In the genomic region with DNA sequence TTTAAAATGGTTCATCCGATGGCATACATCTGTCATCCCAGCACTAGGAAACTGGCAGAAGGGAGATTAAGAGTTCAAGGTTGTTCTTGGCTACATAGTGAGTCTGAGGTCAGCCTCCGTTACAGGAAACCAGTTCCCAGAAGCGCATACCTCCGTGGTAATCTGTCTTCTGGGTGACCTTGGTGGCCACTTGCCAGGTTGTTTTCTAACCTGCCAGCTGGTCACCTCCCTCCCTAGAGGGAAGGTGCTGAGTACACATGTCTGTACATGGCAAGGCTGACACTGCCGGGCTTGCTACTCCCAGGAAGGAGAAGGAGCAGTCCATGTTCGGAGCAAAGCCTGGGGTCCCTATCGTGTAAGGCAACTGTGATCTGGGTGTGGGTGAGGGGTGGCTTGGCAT, we compare ENCODE assay signal across 10 mouse cellular contexts. TPM values are rescaled to one million over a fixed set of nuclear protein-coding genes. Genes with fewer than 3 reads are reported as not detected.
DNase-seq lines count a peak whose midpoint lies in the region; ATAC-seq lines count a peak whose summit lies in the region.
"Had no signal": no experiment of that assay in that cellular context is flagged by ENCODE, and none has a peak within 500 bp of the region (broad histone marks: within the 10 kb centered on the region; RNA-seq: fewer than 3 reads in every experiment).

No protein-coding gene starts in this region.

- ATAC-seq in stomach, embryonic 15.5 days (ENCODE audit: insufficient read depth, low FRiP score, low read depth): peak; percentile 28; the same call in 1 of the 2 replicates

- 54% methylated on average over 7 of the region's 7 CpGs for WGBS in stomach, embryonic 15.5 days

- H3K27ac ChIP-seq in stomach, embryonic 15.5 days: no peak overlapping the region
- H3K27ac ChIP-seq: embryonic facial prominence, embryonic 12.5 days had no signal

- no peak overlapping the region for H3K4me3 ChIP-seq in stomach, embryonic 15.5 days (replicated peaks)
- H3K4me3 ChIP-seq: embryonic facial prominence, embryonic 12.5 days; myocyte had no signal

- H3K36me3 ChIP-seq in stomach, embryonic 15.5 days: no peaks in the 10 kb centered on the region
- H3K36me3 ChIP-seq: embryonic facial prominence, embryonic 12.5 days had no signal

- peaks cover 9% of the 10 kb centered on the region; the same call in 1 of the 2 replicates for H3K4me1 ChIP-seq in stomach, embryonic 15.5 days
- H3K4me1 ChIP-seq: embryonic facial prominence, embryonic 12.5 days had no signal

- intact Hi-C loops in left cerebral cortex, postnatal 36 days (cut with DNase I): loop anchor here (2.0 to 5.0 kb wide), 2 partner anchors 48 to 184 kb away; partner anchors contain the start of genes Mapk14 and Slc26a8

- no peaks in the 10 kb centered on the region; the same call in 1 of the 2 replicates for H3K27me3 ChIP-seq in stomach, embryonic 15.5 days (replicated peaks)
- H3K27me3 ChIP-seq: embryonic facial prominence, embryonic 12.5 days had no signal

- peak; percentile 21 to 32 for DNase-seq in left cerebral cortex, postnatal 36 days (ENCODE audit: low spot score in 2 of 2)
- DNase-seq in left cerebral cortex, adult 11 months (ENCODE audit: low spot score): no peak
- DNase-seq in cerebellum, postnatal 25 days: peak; percentile 36 to 60
- DNase-seq in heart, postnatal 4 days: peak; percentile 82
- DNase-seq in thymus, postnatal 36 days: no peak
- no peak for DNase-seq in spleen, adult 12 weeks (ENCODE audit: low spot score)
- DNase-seq in right cerebral cortex, adult 18-20 months: no peak

- H3K4me2 ChIP-seq in stomach, embryonic 15.5 days: no peak overlapping the region
- H3K4me2 ChIP-seq: embryonic facial prominence, embryonic 12.5 days had no signal

- H3K9me3 ChIP-seq in stomach, embryonic 15.5 days: no peaks in the 10 kb centered on the region
- H3K9me3 ChIP-seq: embryonic facial prominence, embryonic 12.5 days had no signal

- H3K9ac ChIP-seq in stomach, embryonic 15.5 days: no peak overlapping the region
- H3K9ac ChIP-seq: embryonic facial prominence, embryonic 12.5 days had no signal

RNA-seq across cellular contexts. Expression of gene Pnpla1, which starts 16.6 kb away (rescaled TPM):
- 1 to 10 TPM in 1 of 2 experiments, under 1 TPM in 1; 0.66 to 1.4 TPM for total RNA-seq in left cerebral cortex, postnatal 36 days (2021)
- total RNA-seq in heart, postnatal 4 days (2021): under 1 TPM in 1 of 2 experiments, not detected in 1; 0.07 TPM
- polyA plus RNA-seq in stomach, embryonic 15.5 days (2015; fragmentation: Nextera tagmentation; extraction: Ambion mirVana): 0.32 and 0.50 TPM in 2 replicates
- polyA plus RNA-seq: myocyte had no signal

RNA-seq across cellular contexts. Expression of gene 4930539E08Rik, which starts 40.3 kb away (rescaled TPM):
- total RNA-seq in left cerebral cortex, postnatal 36 days (2021): 10 to 100 TPM; 12.2 to 15.4 TPM
- under 1 TPM in 1 of 2 experiments, not detected in 1; 0.12 TPM for total RNA-seq in heart, postnatal 4 days (2021)
- polyA plus RNA-seq in stomach, embryonic 15.5 days (2015; fragmentation: Nextera tagmentation; extraction: Ambion mirVana): 0.71 and 0.81 TPM in 2 replicates
- polyA plus RNA-seq: myocyte had no signal

Comparison
In these comparisons a context has a peak if more than half of its experiments do, and no peak if none do; other contexts are left out.
1. DNase-seq: peak in left cerebral cortex, postnatal 36 days (2 of 2), cerebellum, postnatal 25 days (2 of 2) and heart, postnatal 4 days (single experiment); none in left cerebral cortex, adult 11 months (single experiment), thymus, postnatal 36 days (0 of 2), spleen, adult 12 weeks (single experiment) and right cerebral cortex, adult 18-20 months (single experiment).
2. RNA of gene 4930539E08Rik, which starts 40.3 kb away (total RNA-seq): 12.2 to 15.4 TPM in left cerebral cortex, postnatal 36 days; 0.12 TPM in heart, postnatal 4 days; every median in the first group is over 10 times any median in the second.